Mouse (Mus musculus) inflammation-experienced regulatory T-cells (primary cell): ENCODE data around the gene Fam163b. TPM values are rescaled to one million over a fixed set of nuclear protein-coding genes. Genes with fewer than 3 reads are reported as not detected.

Experiments
- polyA plus RNA-seq, 2 experiments: library from polyadenylated mRNA; unstranded; fragments of 100-300 nt; shearing (Covaris generic); gene quantifications; one replicate each; pipeline ENCODE4 v1.2.1; 2017

Gene Fam163b
- under 1 TPM in 1 of 2 experiments, not detected in 1; 0.34 TPM for polyA plus RNA-seq

GRCm38 (mm10) chr2:27141950-27142693 lies at the start of gene Fam163b:
Fam163b (minus strand) TSS chr2:27142491.

GRCm38 (mm10) chr2:27164796-27165590 lies 22.7 kb upstream of the Fam163b start, which contains the start of gene Dbh:
Dbh (plus strand) TSS chr2:27165233.

GRCm38 (mm10) chr2:27079152-27079584 lies 63.1 kb downstream of the Fam163b start, which contains the start of gene Adamtsl2:
Adamtsl2 (plus strand) TSS chr2:27079379.

DNA sequence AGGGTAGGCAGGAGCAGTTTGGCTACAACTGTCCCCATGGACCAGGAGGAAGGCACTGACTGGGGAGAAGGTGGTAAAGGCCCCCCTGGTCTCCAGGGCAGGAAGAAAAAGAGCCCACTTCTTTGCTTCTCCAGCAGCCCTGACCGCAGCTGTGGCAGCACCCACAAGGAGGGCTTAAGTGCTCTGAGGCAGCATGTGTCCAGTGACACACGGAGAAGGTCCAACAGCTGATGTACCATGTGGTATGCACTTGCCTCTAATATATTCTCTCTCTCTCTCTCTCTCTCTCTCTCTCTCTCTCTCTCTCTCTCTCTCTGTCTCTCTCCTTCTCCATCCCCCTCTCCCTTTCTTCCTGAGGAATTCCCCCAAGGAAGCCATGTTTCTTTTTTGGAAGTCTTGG lies 70.3 kb downstream of the Fam163b start, which contains the start of gene Mymk:
TSS of gene Mymk (minus strand) at position 202 of the 400 bp plus-strand sequence.

Other genes with a start within 250 kb of the Fam163b start
- 10 to 100 TPM; 41.5 to 56.3 TPM for gene Surf6, start 239.6 kb downstream of the Fam163b start, polyA plus RNA-seq
- gene Med22, start 231.8 kb downstream of the Fam163b start, polyA plus RNA-seq: 10 to 100 TPM; 24.8 to 38.2 TPM
- gene Rpl7a, start 231.7 kb downstream of the Fam163b start, polyA plus RNA-seq: 100 to 1,000 TPM; 214 to 236 TPM
- 10 to 100 TPM; 62.2 to 82.9 TPM for gene Surf2, start 226.1 kb downstream of the Fam163b start, polyA plus RNA-seq
- gene Surf1, start 226.0 kb downstream of the Fam163b start, polyA plus RNA-seq: 100 to 1,000 TPM; 104 to 108 TPM
- 100 to 1,000 TPM; 154 to 155 TPM for gene Surf4, start 208.6 kb downstream of the Fam163b start, polyA plus RNA-seq
- gene Stkld1, start 208.4 kb downstream of the Fam163b start, polyA plus RNA-seq: under 1 TPM; 0.59 to 0.81 TPM
- 10 to 100 TPM; 68.1 to 86.2 TPM for gene Rexo4, start 178.1 kb downstream of the Fam163b start, polyA plus RNA-seq
- under 1 TPM; 0.08 to 0.23 TPM for gene Adamts13, start 169.1 kb downstream of the Fam163b start, polyA plus RNA-seq
- 10 to 100 TPM; 34.4 to 34.7 TPM for gene Cacfd1, start 132.6 kb downstream of the Fam163b start, polyA plus RNA-seq
- gene Slc2a6, start 114.5 kb downstream of the Fam163b start, polyA plus RNA-seq: 1 to 10 TPM in 1 of 2 experiments, under 1 TPM in 1; 0.94 to 1.4 TPM
- gene Mymk, start 70.3 kb downstream of the Fam163b start, polyA plus RNA-seq: under 1 TPM in 1 of 2 experiments, not detected in 1; 0.23 TPM
- under 1 TPM; 0.19 to 0.77 TPM for gene Adamtsl2, start 63.1 kb downstream of the Fam163b start, polyA plus RNA-seq
- 1 to 10 TPM in 1 of 2 experiments, not detected in 1; 1.0 TPM for gene Dbh, start 22.7 kb upstream of the Fam163b start, polyA plus RNA-seq
- 10 to 100 TPM in 1 of 2 experiments, 1 to 10 TPM in 1; 3.3 to 11.3 TPM for gene Sardh, start 105.8 kb upstream of the Fam163b start, polyA plus RNA-seq